Mouse (Mus musculus): ENCODE results near the gene Best2.
A peak's percentile ranks its signal among the peaks of the same experiment; 100 is the strongest.

Gene Best2

GRCm38 (mm10) chr8:84981644-84982498 is 32.5 kb downstream of the Best2 start:
- no peak for DNase-seq (ENCODE audit: low spot score)

- DNase-seq (ENCODE audit: low spot score): peak; percentile 36
Observed at GRCm38 (mm10) chr8:84980622-84981358, 33.5 kb downstream of the Best2 start.

GRCm38 (mm10) chr8:84979599-84980421 is 34.5 kb downstream of the Best2 start:
- DNase-seq (ENCODE audit: low spot score): peak; percentile 92

GRCm38 (mm10) chr8:84978248-84978940 is 35.9 kb downstream of the Best2 start, which contains the start of gene Junb:
TSS of gene Junb (minus strand) at chr8:84978718.
- DNase-seq (ENCODE audit: low spot score): peak; percentile 99

- peak; percentile 86 for DNase-seq (ENCODE audit: low spot score)
Observed at GRCm38 (mm10) chr8:84977435-84978247, 36.7 kb downstream of the Best2 start.

GRCm38 (mm10) chr8:84976763-84977434 is 37.4 kb downstream of the Best2 start:
- no peak for DNase-seq (ENCODE audit: low spot score)

GRCm38 (mm10) chr8:84976031-84976762 is 38.1 kb downstream of the Best2 start:
- DNase-seq (ENCODE audit: low spot score): peak; percentile 96

- peak; percentile 87 for DNase-seq (ENCODE audit: low spot score)
Observed at GRCm38 (mm10) chr8:84975434-84975833, 38.9 kb downstream of the Best2 start.

- DNase-seq (ENCODE audit: low spot score): peak; percentile 31
Observed at GRCm38 (mm10) chr8:84974543-84975142, 39.7 kb downstream of the Best2 start.

- peak; percentile 66 for DNase-seq (ENCODE audit: low spot score)
Observed at GRCm38 (mm10) chr8:84973803-84974542, 40.4 kb downstream of the Best2 start.

GRCm38 (mm10) chr8:84973079-84973478 is 41.3 kb downstream of the Best2 start:
- DNase-seq (ENCODE audit: low spot score): no peak

- DNase-seq (ENCODE audit: low spot score): no peak
Observed at GRCm38 (mm10) chr8:84970913-84971312, 43.4 kb downstream of the Best2 start.

- DNase-seq (ENCODE audit: low spot score): no peak
Observed at GRCm38 (mm10) chr8:84970135-84970790, 44.1 kb downstream of the Best2 start.

- DNase-seq (ENCODE audit: low spot score): peak; percentile 36
Observed at GRCm38 (mm10) chr8:84969241-84970134, 44.8 kb downstream of the Best2 start, which contains the start of the genes Gm49661, Prdx2 and Rnaseh2a. TSS of gene Gm49661 (minus strand) at chr8:84969433. TSS of gene Prdx2 (plus strand) at chr8:84969587. TSS of gene Rnaseh2a (minus strand) at chr8:84969767.

- DNase-seq (ENCODE audit: low spot score): no peak
Observed at GRCm38 (mm10) chr8:84968650-84969049, 45.7 kb downstream of the Best2 start.

GRCm38 (mm10) chr8:84967532-84968304 is 46.6 kb downstream of the Best2 start:
- no peak for DNase-seq (ENCODE audit: low spot score)
